Mouse (Mus musculus): Measurements from ENCODE around the gene Grik4.

- TF ChIP-seq CTCF (conservative IDR thresholded peaks at IDR 0.05; ENCODE audit: low read length) (no peak), POU5F1 (IDR thresholded peaks at IDR 0.05; ENCODE audit: borderline replicate concordance, low read length) (no peak), NANOG (IDR thresholded peaks at IDR 0.05; ENCODE audit: borderline replicate concordance, low read length) (no peak)
These were observed 147.0 kb downstream of the Grik4 start for GRCm38 (mm10) chr9:42797276-42797675.

Data from E14TG2a.4 (cell line).